Mouse (Mus musculus) bone marrow, adult 2 months (tissue): ENCODE measurements around the gene Pde4c.

Source experiments
- CTCF ChIP-seq: fragments of 200-500 bp; IDR thresholded peaks from 2 replicates; pipeline ENCODE4 v1.5.1; 2011; ENCODE audit warnings: low read length, control low read depth; ENCODE audit not compliant: control insufficient read depth, insufficient read depth
- POLR2A ChIP-seq: fragments of 200-500 bp; IDR thresholded peaks from 2 replicates; pipeline ENCODE4 v1.6.1; 2011; ENCODE audit warnings: low read depth, mild to moderate bottlenecking, control low read depth, low read length, borderline replicate concordance; ENCODE audit not compliant: control insufficient read depth

DNA sequence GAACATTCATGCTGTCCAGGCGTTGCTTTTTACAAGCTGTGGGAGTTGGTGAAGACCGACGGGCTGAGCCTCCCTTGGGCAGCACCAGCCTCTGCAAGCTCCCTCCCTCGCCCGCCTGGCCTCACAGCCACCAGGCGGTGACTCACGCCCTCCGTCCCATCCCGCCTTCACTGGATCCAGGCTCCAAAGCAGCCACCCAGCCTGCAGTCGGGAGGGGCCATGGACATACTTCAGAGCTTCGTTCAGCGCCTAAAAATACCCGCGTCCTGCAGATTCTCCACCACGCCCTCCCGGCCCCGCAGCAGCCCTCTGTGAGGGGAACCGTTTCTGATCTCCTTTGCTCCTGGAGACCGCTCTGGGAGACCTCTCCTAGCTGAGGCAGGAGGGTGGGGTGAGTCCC, 41.3 kb upstream of the Pde4c start:
- TF ChIP-seq CTCF (no peak), POLR2A (no peak)
